Mouse (Mus musculus) ES-Bruce4 (cell line): ENCODE measurements at regions not wholly inside any gene's neighbourhood (a gene's known extent, or its start where the extent isn't known, plus 50 kb on each side); places are given as distances from the start of the nearest gene placed in this dataset.

Source experiments
- H3K27ac ChIP-seq: 2 replicates; pipeline ENCODE4 v1.5.1; 2012; ENCODE audit warnings: low read length, inconsistent platforms; ENCODE audit not compliant: insufficient read depth
- H3K27me3 ChIP-seq: 2 replicates; pipeline ENCODE4 v1.6.1; 2012; ENCODE audit warnings: mild to moderate bottlenecking, low read length, inconsistent platforms; ENCODE audit not compliant: control insufficient read depth, poor library complexity, insufficient read depth, severe bottlenecking
- H3K36me3 ChIP-seq: 2 replicates; pipeline ENCODE4 v1.6.1; 2012; ENCODE audit warnings: inconsistent platforms, mild to moderate bottlenecking, low read length, moderate library complexity; ENCODE audit not compliant: control insufficient read depth, poor library complexity, insufficient read depth, severe bottlenecking
- H3K4me1 ChIP-seq: one replicate; pipeline ENCODE4 v1.8.1; 2011; ENCODE audit warnings: low read length; ENCODE audit not compliant: control insufficient read depth, insufficient read depth
- H3K4me3 ChIP-seq: 2 replicates; pipeline ENCODE4 v1.5.1; 2011; ENCODE audit warnings: low read depth, mild to moderate bottlenecking, low read length
- H3K9ac ChIP-seq: 2 replicates; pipeline ENCODE4 v1.6.1; 2012; ENCODE audit warnings: low read depth, mild to moderate bottlenecking, inconsistent platforms; ENCODE audit not compliant: poor library complexity, severe bottlenecking
- H3K9me3 ChIP-seq: replicated peaks from 2 replicates; pipeline ENCODE4 v1.6.1; 2012; ENCODE audit warnings: mild to moderate bottlenecking, low read length, inconsistent platforms; ENCODE audit not compliant: control insufficient read depth, poor library complexity, insufficient read depth, severe bottlenecking
- CTCF ChIP-seq: IDR thresholded peaks from one replicate; pipeline ENCODE4 v1.8.1; 2011; ENCODE audit warnings: low read depth, low read length
- EP300 ChIP-seq: IDR thresholded peaks from 2 replicates; pipeline ENCODE4 v1.6.1; 2011; ENCODE audit warnings: low read depth, low read length; ENCODE audit not compliant: insufficient read depth
- POLR2A ChIP-seq: IDR thresholded peaks from one replicate; pipeline ENCODE4 v1.8.1; 2011; ENCODE audit warnings: low read length; ENCODE audit not compliant: insufficient read depth

GRCm38 (mm10) chr13:48717036-48717435, 54.2 kb downstream of the Barx1 start:
- H3K36me3 ChIP-seq = no peaks in the 10 kb centered on the region
- H3K27ac ChIP-seq = no peak overlapping the region
- no peak overlapping the region for H3K4me3 ChIP-seq
- no peak overlapping the region for H3K9ac ChIP-seq
- no peaks in the 10 kb centered on the region for H3K9me3 ChIP-seq
- no peak for TF ChIP-seq CTCF
- no peak for TF ChIP-seq EP300
- no peak for TF ChIP-seq POLR2A
- no peaks in the 10 kb centered on the region for H3K27me3 ChIP-seq
- no peaks in the 10 kb centered on the region for H3K4me1 ChIP-seq

GRCm38 (mm10) chr13:48717451-48717850, 54.7 kb downstream of the Barx1 start:
- Histone ChIP-seq H3K4me3 (no peak overlapping the region), H3K36me3 (no peaks in the 10 kb centered on the region), H3K4me1 (no peaks in the 10 kb centered on the region), H3K27me3 (no peaks in the 10 kb centered on the region), H3K27ac (no peak overlapping the region), H3K9me3 (no peaks in the 10 kb centered on the region), H3K9ac (no peak overlapping the region)
- TF ChIP-seq EP300 (no peak), CTCF (no peak), POLR2A (no peak)

GRCm38 (mm10) chr13:48723676-48724075, 60.9 kb downstream of the Barx1 start:
- Histone ChIP-seq H3K27me3 (no peaks in the 10 kb centered on the region), H3K4me1 (no peaks in the 10 kb centered on the region), H3K9ac (no peak overlapping the region), H3K27ac (no peak overlapping the region), H3K4me3 (no peak overlapping the region), H3K36me3 (no peaks in the 10 kb centered on the region), H3K9me3 (no peaks in the 10 kb centered on the region; the same call in 1 of the 2 replicates)
- no peak for TF ChIP-seq POLR2A
- no peak for TF ChIP-seq CTCF
- TF ChIP-seq EP300 = no peak

DNA sequence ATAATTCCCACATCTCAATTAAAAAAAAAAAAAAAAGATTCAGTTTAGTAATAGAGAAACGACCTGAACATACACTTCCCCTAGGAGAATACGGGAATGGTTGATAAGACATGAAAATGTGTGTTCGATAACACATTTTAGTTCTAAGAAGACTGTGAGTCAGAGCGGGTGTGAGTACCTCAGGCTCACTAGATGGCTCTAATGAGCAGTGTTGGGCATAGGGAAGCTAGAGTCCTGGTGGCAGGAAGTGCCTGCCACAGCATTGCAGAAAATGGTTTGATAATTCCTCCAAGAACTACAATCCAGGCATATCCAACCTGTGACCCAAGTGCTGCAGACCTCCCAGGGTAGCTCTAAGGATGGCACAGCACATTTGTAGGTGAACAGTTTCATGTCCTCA, 63.6 kb downstream of the Barx1 start:
- Histone ChIP-seq H3K36me3 (no peaks in the 10 kb centered on the region), H3K9me3 (no peaks in the 10 kb centered on the region; the same call in 1 of the 2 replicates), H3K4me1 (no peaks in the 10 kb centered on the region), H3K27me3 (peaks cover 2% of the 10 kb centered on the region; the same call in 1 of the 2 replicates), H3K27ac (no peak overlapping the region), H3K4me3 (no peak overlapping the region), H3K9ac (no peak overlapping the region)
- TF ChIP-seq CTCF = peak; percentile 7
- TF ChIP-seq POLR2A = no peak

DNA sequence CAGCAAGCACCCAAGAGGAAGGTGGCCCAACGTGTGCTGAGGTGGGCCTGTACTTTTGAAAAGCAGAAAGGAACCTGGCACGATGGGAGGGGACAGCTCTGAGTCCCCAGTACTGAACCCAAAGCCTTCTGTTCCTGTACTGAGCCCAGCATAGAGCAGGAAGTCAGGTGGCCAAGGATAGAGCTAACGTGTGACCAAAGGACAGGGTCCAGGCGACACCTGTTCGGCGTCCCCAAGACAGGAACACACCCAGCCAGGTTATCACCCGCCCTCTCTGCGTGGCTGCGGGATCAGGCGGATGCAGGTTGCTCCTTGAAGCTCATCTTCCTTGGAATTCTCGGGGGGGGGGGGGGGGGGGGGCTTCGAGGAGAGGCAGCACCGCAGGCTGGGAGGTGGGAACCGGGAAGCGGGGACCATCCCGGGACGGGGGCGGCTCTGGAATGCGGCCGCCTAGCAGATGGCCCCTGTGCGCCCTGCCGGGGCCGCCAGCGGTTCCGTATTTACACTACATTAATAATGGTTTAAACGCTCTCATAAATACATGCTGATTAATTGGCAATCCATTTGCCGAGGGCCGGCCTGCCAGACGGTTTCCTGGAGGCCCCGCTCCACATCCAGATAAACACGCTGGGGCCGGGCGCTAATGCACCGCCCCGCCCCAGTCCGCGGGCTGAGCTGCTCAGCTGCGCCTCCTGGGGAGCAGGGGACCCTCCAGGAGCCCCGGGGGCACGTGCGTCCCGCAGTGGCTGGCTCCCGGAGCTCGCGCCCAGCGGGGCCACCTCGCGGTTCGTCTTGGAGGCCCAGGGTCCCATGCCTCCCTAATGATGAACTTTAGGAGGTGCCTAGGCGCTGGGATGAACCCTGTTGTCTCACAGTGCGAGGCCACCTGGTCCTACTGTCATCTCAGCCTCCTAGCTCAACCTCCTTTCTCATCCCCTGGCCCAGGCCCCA, 68.5 kb downstream of the Barx1 start:
- peak overlapping the region; percentile 9; the same call in 1 of the 2 replicates for H3K9ac ChIP-seq
- no peaks in the 10 kb centered on the region for H3K9me3 ChIP-seq
- TF ChIP-seq EP300 = no peak
- no peak for TF ChIP-seq CTCF
- TF ChIP-seq POLR2A = no peak
- H3K27ac ChIP-seq = no peak overlapping the region
- peaks cover 2% of the 10 kb centered on the region; the same call in 1 of the 2 replicates for H3K27me3 ChIP-seq
- no peaks in the 10 kb centered on the region for H3K4me1 ChIP-seq
- no peaks in the 10 kb centered on the region for H3K36me3 ChIP-seq
- peak overlapping the region; percentile 37 for H3K4me3 ChIP-seq
